Mouse (Mus musculus) adrenal gland (tissue): ENCODE measurements around the gene Cntnap2.

Experiments used
- intact Hi-C: fragments of 180-260 bp; cut with DNase I; formaldehyde crosslinking; loops from one replicate; pipeline ENCODE4 v1.15.1; 2025

Cntnap2 gene

GRCm38 (mm10) chr6:47287722-47288121 is 2228.6 kb downstream of the Cntnap2 start:
- intact Hi-C loops, result loop anchor here (5.0 kb wide), 1 partner anchor 95 kb away; no protein-coding TSS in a partner anchor

DNA sequence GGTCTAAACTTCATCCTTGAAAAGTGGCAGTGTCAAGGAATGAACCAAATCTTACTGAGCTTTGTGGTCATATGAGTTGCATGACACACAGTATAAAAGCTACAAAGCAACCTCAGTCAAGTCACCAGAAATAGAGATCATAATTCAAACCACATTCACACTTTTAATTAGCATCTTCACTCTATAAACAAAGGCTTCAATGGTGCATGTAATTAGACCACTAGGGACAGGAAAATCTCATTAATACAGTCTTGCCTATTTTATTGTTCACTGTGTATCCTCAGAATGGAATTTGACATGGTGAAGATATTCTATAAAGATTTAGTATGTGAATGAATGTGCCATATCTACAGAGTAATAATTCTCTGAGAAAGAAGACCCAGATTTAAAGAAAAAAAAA is 2232.8 kb downstream of the Cntnap2 start:
- intact Hi-C loops, result no loop called here

- intact Hi-C loops, result no loop called here
Measured at GRCm38 (mm10) chr6:47292437-47292836, 2233.3 kb downstream of the Cntnap2 start.

- intact Hi-C loops, result no loop called here
Measured at GRCm38 (mm10) chr6:47294433-47294832, 2235.3 kb downstream of the Cntnap2 start.

DNA sequence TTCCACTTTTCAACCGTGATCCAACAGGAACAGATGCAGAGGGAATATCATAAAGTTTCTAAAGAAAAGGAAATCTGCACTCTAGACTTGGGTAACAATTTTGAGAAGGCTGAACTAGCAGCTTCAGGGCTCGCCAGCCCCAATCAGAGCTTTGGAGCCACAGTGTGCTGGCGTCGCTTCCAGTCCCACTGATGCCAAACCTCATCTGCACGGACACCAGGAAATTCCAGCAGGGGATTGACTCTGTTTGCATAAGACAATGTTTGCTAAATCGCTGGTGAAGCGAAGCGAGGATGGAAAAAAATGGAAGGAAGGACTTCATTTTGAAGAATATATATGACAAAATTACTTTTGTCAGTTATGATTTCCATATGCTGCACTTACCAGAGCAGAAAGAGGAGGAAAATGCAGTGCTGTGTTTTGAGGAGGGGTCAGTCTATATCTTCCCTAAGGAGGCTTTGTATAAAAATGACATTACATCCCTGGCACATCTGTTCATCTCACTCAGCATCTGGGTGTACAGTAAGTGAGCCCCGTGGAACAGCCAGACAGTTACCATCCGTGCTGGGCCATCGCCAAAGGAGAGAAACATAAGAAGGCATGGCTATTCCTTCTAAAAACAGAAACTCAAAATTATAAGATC is 2245.8 kb downstream of the Cntnap2 start:
- intact Hi-C loops, result no loop called here

- intact Hi-C loops, result no loop called here
Measured at GRCm38 (mm10) chr6:47306065-47306798, 2247.1 kb downstream of the Cntnap2 start.

GRCm38 (mm10) chr6:47306954-47307353 is 2247.8 kb downstream of the Cntnap2 start:
- intact Hi-C loops, result no loop called here

- intact Hi-C loops, result loop anchor here (2.0 to 10.0 kb wide), 4 partner anchors 82 to 320 kb away; partner anchors contain the start of gene Cul1
Measured at GRCm38 (mm10) chr6:47314507-47315334, 2255.6 kb downstream of the Cntnap2 start.

DNA sequence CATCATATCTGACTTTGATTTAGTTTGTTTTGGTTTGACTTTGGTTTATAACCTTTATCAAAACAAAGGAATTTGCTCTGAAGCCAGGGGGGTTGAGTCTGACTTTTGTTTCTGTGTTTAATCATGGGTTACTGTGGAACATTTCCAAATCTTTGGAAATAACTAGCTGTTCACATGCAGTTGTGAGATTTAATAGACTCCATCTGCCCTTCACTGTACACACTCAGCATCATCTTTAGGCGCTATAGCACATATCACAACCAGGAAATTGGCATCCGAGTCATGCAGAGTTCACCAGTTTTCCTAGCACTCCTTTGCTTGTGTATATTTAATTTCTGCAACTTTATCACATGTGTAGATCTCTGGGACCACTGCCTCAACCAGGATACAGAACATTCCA is 2256.3 kb downstream of the Cntnap2 start:
- intact Hi-C loops, result loop anchor here (2.0 to 10.0 kb wide), 4 partner anchors 81 to 319 kb away; partner anchors contain the start of gene Cul1

DNA sequence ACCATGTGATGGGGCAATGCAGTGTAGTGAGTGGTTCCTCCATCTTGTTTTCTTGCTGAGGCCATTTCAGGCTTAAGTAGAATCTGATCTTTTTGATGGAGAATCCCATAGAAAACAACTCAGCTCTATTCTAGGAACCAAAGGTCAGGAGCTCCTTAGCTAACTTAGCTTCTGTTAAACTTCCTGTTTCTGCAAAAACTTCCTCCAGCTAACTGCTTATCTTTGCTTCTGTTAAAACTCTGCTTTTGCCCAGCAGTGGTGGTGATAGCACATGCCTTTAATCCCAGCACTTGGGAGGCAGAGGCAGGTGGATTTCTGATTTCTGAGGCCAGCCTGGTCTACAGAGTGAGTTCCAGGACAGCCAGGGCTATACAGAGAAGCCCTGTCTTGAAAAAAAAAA is 2258.1 kb downstream of the Cntnap2 start:
- intact Hi-C loops, result loop anchor here (10.0 kb wide), 3 partner anchors 138 to 318 kb away; partner anchors contain the start of gene Cul1

- intact Hi-C loops, result loop anchor here (10.0 kb wide), 3 partner anchors 136 to 316 kb away; partner anchors contain the start of gene Cul1
Measured at GRCm38 (mm10) chr6:47318705-47319104, 2259.5 kb downstream of the Cntnap2 start.

DNA sequence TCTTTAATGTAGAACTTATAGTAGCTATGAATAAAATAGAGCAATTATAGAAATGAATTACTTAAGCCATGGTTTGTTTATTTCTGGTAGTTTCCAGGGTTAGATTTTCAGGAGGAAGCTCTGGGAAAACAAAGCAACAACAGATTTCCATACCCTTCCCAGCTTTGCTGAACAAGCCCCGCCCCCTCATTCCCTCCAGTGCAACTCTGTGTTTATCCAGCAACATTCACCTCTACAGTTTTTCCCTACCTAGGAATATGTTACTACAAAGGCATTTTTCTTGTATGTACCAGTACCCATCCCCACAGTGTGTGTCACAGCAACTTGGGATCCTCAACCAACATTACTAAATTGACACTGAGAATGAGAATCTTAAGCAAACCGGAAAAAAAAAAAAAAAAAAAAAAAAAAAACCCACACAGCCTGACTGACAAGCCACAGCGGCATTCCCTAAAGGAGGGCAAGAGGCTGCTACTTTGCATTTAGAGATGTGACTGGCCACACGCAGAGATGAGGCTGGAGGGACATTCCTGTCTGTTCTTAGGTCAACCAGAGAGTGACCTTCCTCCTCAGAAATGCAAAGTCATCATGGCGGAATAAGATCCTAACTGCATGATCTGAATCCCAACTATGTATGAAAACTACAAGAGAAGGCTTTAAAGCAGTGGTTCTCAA is 2260.3 kb downstream of the Cntnap2 start:
- intact Hi-C loops, result loop anchor here (10.0 kb wide), 3 partner anchors 135 to 315 kb away; partner anchors contain the start of gene Cul1

DNA sequence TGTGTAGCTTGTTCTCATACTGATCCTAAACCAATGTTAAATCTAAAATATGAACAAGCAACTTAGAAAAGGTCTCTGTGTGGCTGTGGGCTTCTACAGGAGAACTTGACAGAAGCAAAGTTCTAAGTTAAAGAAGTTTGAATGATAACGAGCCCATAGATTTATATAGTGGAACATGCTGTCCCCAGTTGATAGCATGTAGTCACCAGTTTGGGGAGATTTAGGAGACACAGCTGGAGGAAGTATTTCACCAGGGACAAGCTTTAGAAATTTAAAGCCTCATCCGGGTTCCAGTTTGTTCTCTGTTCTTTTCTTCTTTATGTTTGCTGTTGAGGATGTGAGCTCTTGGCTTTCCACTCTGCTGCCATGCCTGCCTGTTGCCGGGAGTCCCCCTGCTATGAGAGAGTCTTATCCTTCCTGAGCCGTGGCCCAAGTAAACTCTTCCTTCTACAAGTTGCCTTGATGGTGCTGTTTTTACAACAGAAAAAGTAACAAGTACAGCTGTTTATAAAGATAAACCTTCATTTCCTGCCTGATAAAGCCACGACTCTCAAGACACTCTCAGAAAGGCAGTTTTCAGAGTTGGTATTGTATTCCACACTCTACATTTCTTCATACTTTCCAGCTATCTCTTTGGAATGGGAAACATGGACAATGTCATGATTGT is 2264.1 kb downstream of the Cntnap2 start:
- intact Hi-C loops, result no loop called here

DNA sequence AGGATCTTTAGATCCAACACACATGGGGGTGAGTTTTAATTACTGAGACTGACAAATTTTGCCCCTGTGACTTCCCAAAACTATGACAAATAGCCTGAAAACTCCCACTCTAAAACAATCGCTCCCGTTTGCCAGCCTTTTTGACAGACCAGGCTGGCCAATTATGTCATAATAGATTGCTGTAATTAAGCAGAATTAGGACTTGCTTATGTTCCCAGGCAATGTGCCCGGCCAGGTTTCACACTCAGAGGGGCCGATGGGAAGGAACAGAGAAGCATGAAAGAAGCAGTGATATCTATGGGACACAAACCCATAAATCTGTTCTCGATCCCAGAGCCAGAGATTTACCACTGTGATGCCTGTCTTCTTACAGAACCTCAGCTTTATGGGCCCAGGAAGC is 2264.7 kb downstream of the Cntnap2 start:
- intact Hi-C loops, result no loop called here

DNA sequence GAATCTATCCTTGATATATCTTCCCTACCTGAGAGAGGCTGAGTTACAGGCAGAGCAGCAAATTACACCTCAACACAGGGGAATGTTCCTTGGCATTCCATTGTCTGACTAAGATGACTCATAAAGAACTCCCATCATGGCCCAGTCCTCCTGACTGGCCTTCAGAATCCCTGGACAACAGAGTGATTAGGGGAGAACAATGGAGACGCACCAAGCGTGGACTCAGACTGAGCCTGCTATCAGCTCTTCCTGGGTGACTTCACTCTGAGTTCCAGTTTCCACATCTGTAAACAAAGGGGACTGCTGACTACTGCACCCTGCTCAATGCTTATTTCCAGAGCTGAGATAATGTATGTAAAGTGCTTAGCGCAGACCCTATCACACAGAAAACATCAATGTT is 2269.1 kb downstream of the Cntnap2 start:
- intact Hi-C loops, result no loop called here

DNA sequence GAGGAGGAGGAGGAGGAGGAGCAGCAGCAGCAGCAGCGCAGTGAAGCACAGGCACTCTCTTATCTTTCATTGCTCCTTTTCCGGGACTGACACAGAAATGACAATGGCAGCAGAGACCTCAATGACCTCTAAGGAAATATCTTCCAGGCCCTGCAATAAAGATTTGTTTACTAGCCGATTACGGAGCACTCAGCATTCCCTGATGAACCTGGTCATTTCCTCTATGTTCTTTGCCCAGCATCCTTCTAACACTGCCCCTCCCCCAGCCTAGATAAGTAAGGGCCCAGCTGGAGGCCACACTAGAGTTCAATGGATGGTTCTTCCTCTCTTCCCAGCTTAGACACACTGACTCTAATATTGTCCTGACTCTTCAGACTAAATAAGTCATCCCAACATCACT is 2270.1 kb downstream of the Cntnap2 start:
- intact Hi-C loops, result no loop called here

DNA sequence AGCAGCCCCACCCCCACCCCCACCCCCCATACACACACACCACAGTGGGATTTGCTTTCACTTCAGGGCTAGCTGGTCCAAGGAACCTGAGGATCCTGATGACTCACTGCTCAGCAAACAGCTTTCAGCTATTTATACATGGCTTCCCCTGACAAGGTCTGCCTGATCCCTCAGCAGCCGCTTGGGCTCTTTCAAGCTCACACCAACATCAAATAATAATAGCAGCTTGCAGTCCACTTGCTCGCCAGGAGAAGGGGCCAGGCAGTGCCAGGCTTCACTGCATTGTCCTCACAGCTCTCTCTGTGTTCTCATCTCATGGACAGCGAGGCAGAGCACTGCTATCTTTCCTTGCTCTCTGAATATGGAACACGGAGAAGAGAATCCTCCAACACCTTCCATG is 2273.9 kb downstream of the Cntnap2 start:
- intact Hi-C loops, result no loop called here

GRCm38 (mm10) chr6:47334377-47334776 is 2275.2 kb downstream of the Cntnap2 start:
- intact Hi-C loops, result no loop called here

GRCm38 (mm10) chr6:47337300-47337699 is 2278.1 kb downstream of the Cntnap2 start:
- intact Hi-C loops, result no loop called here

DNA sequence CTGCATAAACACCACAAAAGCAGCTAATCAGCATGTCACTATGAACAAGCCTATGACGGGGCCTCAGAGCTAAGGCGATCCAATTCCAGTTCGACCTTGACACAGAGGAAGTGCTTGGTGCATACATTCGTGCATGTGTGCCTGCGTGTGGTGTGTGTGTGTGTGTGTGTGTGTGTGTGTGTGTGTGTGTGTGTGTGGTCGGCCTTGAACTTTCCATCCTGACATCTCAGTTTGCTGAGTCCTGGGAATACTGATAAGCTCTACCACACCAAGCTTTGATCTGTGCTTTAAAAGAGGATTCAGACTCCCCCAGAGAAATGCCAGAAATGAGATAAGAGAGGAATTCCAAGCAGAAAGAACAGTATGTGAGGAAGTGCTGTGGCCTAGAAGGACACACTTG is 2279.0 kb downstream of the Cntnap2 start:
- intact Hi-C loops, result no loop called here
